Mouse (Mus musculus) induced T-regulatory cell, adult 2 months (primary cell): ENCODE measurements around the gene Anp32a.

Experiments used
- DNase-seq: peaks from one replicate; pipeline ENCODE4 v3.0.0-alpha.2; 2012; ENCODE audit warnings: low read depth

The Anp32a gene

GRCm38 (mm10) chr9:62407357-62408146 is 66.5 kb downstream of the Anp32a start:
- no peak for DNase-seq

GRCm38 (mm10) chr9:62418742-62419141 is 77.6 kb downstream of the Anp32a start:
- DNase-seq: peak; percentile 48

- no peak for DNase-seq
Observed at GRCm38 (mm10) chr9:62420261-62420917, 79.3 kb downstream of the Anp32a start.

DNA sequence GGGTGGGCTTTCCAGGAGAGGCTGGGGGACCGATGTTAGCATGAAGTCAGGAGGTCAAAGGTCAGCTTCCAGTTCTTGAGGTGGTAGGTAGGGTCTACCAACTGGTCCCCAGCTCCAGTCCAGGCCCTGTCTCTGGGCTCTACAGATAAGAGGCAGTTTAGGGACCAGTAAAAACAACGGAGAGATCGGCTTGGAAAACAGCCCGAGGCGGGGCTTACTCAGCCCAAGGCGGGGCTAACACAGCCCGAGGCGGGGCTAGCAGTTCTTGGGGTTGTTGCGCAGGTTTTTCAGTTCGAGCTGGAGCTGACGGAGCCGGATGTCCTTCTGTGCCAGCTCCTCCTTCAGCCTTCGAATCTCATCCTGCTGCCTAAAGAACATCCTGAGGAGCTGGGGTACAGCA is 79.9 kb downstream of the Anp32a start:
- DNase-seq: peak; percentile 89

DNA sequence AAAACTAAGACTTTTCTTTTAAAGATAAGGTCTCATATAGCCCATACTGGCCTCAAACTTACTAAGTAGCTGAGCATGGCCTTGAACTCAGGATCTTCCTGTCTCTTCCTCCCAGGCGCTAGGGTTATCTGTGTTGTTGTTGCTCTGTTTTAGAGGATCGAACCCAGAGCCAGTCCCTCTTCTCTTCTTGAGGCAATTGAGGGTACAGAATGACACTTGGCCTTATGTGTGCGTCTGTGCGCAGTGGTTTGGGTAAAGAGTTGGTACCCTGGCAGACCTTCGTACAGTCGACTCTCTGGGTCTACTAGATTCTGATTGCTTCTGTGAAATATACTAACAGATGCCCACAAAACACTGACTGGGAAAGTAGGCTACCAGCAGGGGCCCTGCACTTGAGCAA is 80.8 kb downstream of the Anp32a start:
- DNase-seq: no peak

DNA sequence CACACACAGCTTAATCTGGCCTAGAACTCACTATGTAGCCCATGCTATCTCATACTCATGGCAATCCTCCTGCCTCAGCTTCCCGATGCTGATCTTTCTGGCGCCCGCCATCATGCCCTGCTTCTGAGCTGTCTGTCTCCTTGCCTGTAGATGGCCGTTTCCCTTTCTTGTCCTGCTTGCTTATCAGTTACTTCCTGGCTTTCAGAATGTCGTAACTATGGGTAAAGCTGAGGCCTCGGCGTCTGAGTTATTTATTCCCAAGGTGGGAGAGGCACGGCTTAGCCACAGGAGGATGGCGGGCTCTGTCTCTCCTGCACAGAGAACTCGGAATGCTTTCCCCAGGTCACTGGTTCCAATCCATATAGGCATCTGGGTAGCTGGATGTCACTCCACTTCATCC is 81.8 kb downstream of the Anp32a start:
- DNase-seq: no peak

DNA sequence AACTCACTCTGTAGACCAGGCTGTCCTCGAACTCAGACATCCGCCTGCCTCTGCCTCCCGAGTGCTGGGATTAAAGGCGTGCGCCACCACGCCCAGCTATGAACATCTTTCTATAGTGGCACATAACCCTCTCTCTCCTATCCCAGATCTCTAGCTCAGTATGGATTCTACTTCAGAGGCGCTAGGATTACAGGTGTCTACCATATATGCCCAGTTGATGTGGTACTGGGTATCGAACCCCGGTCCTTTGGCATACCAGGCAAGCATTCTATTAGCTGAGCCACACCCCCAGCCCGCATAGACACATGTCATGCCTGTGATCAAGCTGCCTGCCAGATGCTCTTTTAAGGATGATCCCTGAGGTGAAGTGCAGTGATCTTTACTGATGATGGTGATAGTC is 82.8 kb downstream of the Anp32a start:
- no peak for DNase-seq

GRCm38 (mm10) chr9:62425265-62425664 is 84.2 kb downstream of the Anp32a start:
- peak; percentile 74 for DNase-seq

DNA sequence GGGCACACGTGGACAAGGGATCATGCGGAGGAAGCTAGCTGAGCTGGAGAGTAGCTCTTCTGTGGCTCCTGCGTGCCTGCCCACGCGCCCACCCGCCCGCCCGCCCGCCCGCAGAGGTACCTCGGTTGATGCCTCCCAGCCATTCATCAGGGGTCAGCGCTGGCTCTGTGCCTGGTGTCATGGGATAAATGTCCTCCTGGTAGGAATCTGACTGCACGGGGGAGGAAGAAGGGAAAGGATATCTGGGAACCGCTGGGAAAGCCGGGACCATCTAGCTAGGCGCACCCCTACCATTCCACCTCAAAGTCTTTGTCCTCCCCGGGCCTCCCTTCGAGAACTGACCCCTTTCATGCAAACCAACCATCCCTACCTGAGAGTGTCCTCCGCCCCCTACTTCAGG is 84.9 kb downstream of the Anp32a start:
- no peak for DNase-seq

GRCm38 (mm10) chr9:62426531-62426930 is 85.4 kb downstream of the Anp32a start:
- no peak for DNase-seq

DNA sequence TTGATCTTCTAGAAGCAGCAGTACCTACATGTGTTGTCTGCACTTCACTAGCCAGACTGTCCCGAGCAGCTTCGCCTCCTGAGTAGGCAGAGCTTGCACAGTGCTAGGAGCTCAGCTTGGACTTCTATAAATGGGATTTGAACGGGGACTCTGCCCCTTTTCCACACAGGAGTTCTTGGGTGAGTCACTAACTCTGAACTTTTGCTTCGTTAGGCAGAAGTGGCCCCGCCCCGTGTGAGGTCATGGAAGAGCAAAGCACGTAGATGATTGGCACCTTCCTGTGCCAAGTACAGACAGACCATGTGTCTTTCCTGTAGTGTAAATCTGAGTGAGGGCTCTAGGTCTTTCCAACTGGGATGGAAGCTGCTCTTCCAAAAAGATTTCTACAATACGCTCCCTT is 85.9 kb downstream of the Anp32a start:
- peak; percentile 83 for DNase-seq
